Mouse (Mus musculus): ENCODE results near the gene Epb41l3. TPM values are rescaled to one million over a fixed set of nuclear protein-coding genes. Genes with fewer than 3 reads are reported as not detected.

Gene Epb41l3
- polyA plus RNA-seq, 2 experiments, result 3.1 to 5.6 TPM

GRCm38 (mm10) chr17:69267526-69267925 is 192.0 kb downstream of the Epb41l3 start:
- ATAC-seq (ENCODE audit: insufficient read depth), result no peak
- Histone ChIP-seq H3K9me3 (ENCODE audit: control insufficient read depth, low read length) (no peaks in the 10 kb centered on the region), H3K4me1 (replicated peaks; ENCODE audit: control insufficient read depth in 2 of 2, insufficient read depth in 2 of 2, low read length in 1 of 2) (no peaks in the 10 kb centered on the region), H3K9ac (replicated peaks) (no peak overlapping the region), H3K27ac (no peak overlapping the region), H3K4me2 (ENCODE audit: low read depth) (no peak overlapping the region), H3K27me3 (ENCODE audit: control insufficient read depth, insufficient read depth, low read length) (no peaks in the 10 kb centered on the region), H3K4me3 (ENCODE audit: insufficient read depth in 1 of 2, low read depth in 2 of 2, low read length in 2 of 2) (no peak overlapping the region), H3K36me3 (replicated peaks; ENCODE audit: control insufficient read depth, insufficient read depth, low read depth) (no peaks in the 10 kb centered on the region)
- no peak for TF ChIP-seq CTCF (IDR thresholded peaks at IDR 0.05; ENCODE audit: low read depth)
- TF ChIP-seq EP300 (IDR thresholded peaks at IDR 0.05; ENCODE audit: low read depth), result no peak
- no peak for DNase-seq (ENCODE audit: low read depth in 3 of 3, low spot score in 3 of 3)
- 58% methylated on average over 6 of the region's 6 CpGs for WGBS (ENCODE audit: insufficient replicate concordance)

DNA sequence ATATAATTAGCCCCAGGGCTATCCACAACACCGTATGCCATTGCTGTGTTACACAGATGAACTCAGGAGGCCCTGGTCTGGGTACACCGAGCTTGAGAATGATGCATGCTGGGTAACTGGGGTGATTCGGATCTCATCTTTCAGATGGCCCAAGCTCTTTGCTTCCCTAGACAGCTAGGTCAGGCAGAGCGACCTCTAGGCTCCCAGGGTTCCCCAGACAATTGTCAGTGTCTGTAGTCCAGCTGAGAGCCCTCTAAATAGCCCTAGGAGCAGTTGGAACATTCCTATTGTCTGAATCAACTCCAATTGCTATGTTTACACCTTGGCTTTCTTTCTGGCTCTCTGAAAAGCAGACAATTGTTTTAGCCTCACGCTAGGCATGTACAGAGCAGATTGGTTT is 201.9 kb downstream of the Epb41l3 start:
- Histone ChIP-seq H3K4me2 (ENCODE audit: low read depth) (no peak overlapping the region), H3K9me3 (ENCODE audit: control insufficient read depth, low read length) (no peaks in the 10 kb centered on the region), H3K27ac (no peak overlapping the region), H3K27me3 (ENCODE audit: control insufficient read depth, insufficient read depth, low read length) (no peaks in the 10 kb centered on the region), H3K36me3 (replicated peaks; ENCODE audit: control insufficient read depth, insufficient read depth, low read depth) (no peaks in the 10 kb centered on the region), H3K9ac (replicated peaks) (no peak overlapping the region), H3K4me3 (ENCODE audit: insufficient read depth in 1 of 2, low read depth in 2 of 2, low read length in 2 of 2) (no peak overlapping the region), H3K4me1 (replicated peaks; ENCODE audit: control insufficient read depth in 2 of 2, insufficient read depth in 2 of 2, low read length in 1 of 2) (no peaks in the 10 kb centered on the region)
- WGBS (ENCODE audit: insufficient replicate concordance), result 51% methylated on average over 5 of the region's 5 CpGs
- ATAC-seq (ENCODE audit: insufficient read depth) (no peak), DNase-seq (ENCODE audit: low read depth in 3 of 3, low spot score in 3 of 3) (no peak)
- no peak for TF ChIP-seq EP300 (IDR thresholded peaks at IDR 0.05; ENCODE audit: low read depth)
- no peak for TF ChIP-seq CTCF (IDR thresholded peaks at IDR 0.05; ENCODE audit: low read depth)

GRCm38 (mm10) chr17:69284511-69284910 is 209.0 kb downstream of the Epb41l3 start:
- no peaks in the 10 kb centered on the region for H3K9me3 ChIP-seq (ENCODE audit: control insufficient read depth, low read length)

GRCm38 (mm10) chr17:69288130-69288529 is 212.6 kb downstream of the Epb41l3 start:
- Histone ChIP-seq H3K36me3 (replicated peaks; ENCODE audit: control insufficient read depth, insufficient read depth, low read depth) (no peaks in the 10 kb centered on the region), H3K4me3 (ENCODE audit: insufficient read depth in 1 of 2, low read depth in 2 of 2, low read length in 2 of 2) (no peak overlapping the region), H3K27ac (no peak overlapping the region), H3K4me2 (ENCODE audit: low read depth) (no peak overlapping the region), H3K27me3 (ENCODE audit: control insufficient read depth, insufficient read depth, low read length) (no peaks in the 10 kb centered on the region), H3K4me1 (replicated peaks; ENCODE audit: control insufficient read depth in 2 of 2, insufficient read depth in 2 of 2, low read length in 1 of 2) (no peaks in the 10 kb centered on the region), H3K9ac (replicated peaks) (no peak overlapping the region), H3K9me3 (ENCODE audit: control insufficient read depth, low read length) (no peaks in the 10 kb centered on the region)
- TF ChIP-seq CTCF (IDR thresholded peaks at IDR 0.05; ENCODE audit: low read depth) (no peak), EP300 (IDR thresholded peaks at IDR 0.05; ENCODE audit: low read depth) (no peak)
- DNase-seq (ENCODE audit: low read depth in 3 of 3, low spot score in 3 of 3) (no peak), ATAC-seq (ENCODE audit: insufficient read depth) (no peak)
- WGBS (ENCODE audit: insufficient replicate concordance), result 41% methylated on average over 12 of the region's 12 CpGs

More at GRCm38 (mm10) chr17:69284511-69284910, 209.0 kb downstream of the Epb41l3 start:
- no peak overlapping the region for H3K4me2 ChIP-seq (ENCODE audit: low read depth)
- no peaks in the 10 kb centered on the region for H3K4me1 ChIP-seq (replicated peaks; ENCODE audit: control insufficient read depth in 2 of 2, insufficient read depth in 2 of 2, low read length in 1 of 2)
- H3K9ac ChIP-seq (replicated peaks), result no peak overlapping the region
- H3K36me3 ChIP-seq (replicated peaks; ENCODE audit: control insufficient read depth, insufficient read depth, low read depth), result no peaks in the 10 kb centered on the region
- 76% methylated on average over 13 of the region's 13 CpGs for WGBS (ENCODE audit: insufficient replicate concordance)
- H3K27me3 ChIP-seq (ENCODE audit: control insufficient read depth, insufficient read depth, low read length), result no peaks in the 10 kb centered on the region
- H3K27ac ChIP-seq, result no peak overlapping the region
- TF ChIP-seq EP300 (IDR thresholded peaks at IDR 0.05; ENCODE audit: low read depth) (no peak), CTCF (IDR thresholded peaks at IDR 0.05; ENCODE audit: low read depth) (no peak)
- DNase-seq (ENCODE audit: low read depth in 3 of 3, low spot score in 3 of 3) (no peak), ATAC-seq (ENCODE audit: insufficient read depth) (no peak)
- H3K4me3 ChIP-seq (ENCODE audit: insufficient read depth in 1 of 2, low read depth in 2 of 2, low read length in 2 of 2), result no peak overlapping the region

- H3K9me3 ChIP-seq (ENCODE audit: control insufficient read depth, low read length), result no peaks in the 10 kb centered on the region
- DNase-seq (ENCODE audit: low read depth in 3 of 3, low spot score in 3 of 3) (no peak), ATAC-seq (ENCODE audit: insufficient read depth) (no peak)
- no peaks in the 10 kb centered on the region for H3K27me3 ChIP-seq (ENCODE audit: control insufficient read depth, insufficient read depth, low read length)
- no peaks in the 10 kb centered on the region for H3K36me3 ChIP-seq (replicated peaks; ENCODE audit: control insufficient read depth, insufficient read depth, low read depth)
- no peak overlapping the region for H3K4me2 ChIP-seq (ENCODE audit: low read depth)
- no peak overlapping the region for H3K9ac ChIP-seq (replicated peaks)
- no peak overlapping the region for H3K27ac ChIP-seq
- H3K4me1 ChIP-seq (replicated peaks; ENCODE audit: control insufficient read depth in 2 of 2, insufficient read depth in 2 of 2, low read length in 1 of 2), result no peaks in the 10 kb centered on the region
- TF ChIP-seq CTCF (IDR thresholded peaks at IDR 0.05; ENCODE audit: low read depth) (no peak), EP300 (IDR thresholded peaks at IDR 0.05; ENCODE audit: low read depth) (no peak)
- 67% methylated on average over 3 of the region's 3 CpGs for WGBS (ENCODE audit: insufficient replicate concordance)
- no peak overlapping the region for H3K4me3 ChIP-seq (ENCODE audit: insufficient read depth in 1 of 2, low read depth in 2 of 2, low read length in 2 of 2)
Measured at GRCm38 (mm10) chr17:69290272-69290671, 214.8 kb downstream of the Epb41l3 start.
